Mouse (Mus musculus): ENCODE results near the gene Dtx3l.

DNA sequence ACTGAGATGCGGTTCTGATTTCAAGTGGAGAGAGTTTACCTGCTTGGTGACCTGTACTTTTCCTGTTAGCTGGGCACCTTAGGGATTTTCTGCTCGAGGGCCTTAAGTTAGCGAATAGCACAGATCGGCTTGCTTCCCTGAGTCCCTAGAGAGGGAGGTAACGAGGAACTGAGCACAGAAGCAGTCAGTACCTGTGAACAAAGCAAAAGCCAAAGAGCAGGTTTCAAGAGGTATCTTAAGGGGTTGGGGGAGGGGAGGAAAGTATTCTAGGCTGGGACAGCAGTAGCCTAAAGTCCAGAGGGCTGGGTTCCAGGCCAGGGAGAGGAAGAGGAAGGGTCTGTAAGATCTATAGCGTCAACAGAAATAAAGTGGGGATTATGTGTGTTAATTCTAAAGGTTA, 310 bp upstream of the Dtx3l start:
- no peak for TF ChIP-seq CTCF (IDR thresholded peaks at IDR 0.05; ENCODE audit: extremely low read depth, insufficient read depth, low read length)
- TF ChIP-seq POLR2A (IDR thresholded peaks at IDR 0.05; ENCODE audit: extremely low read depth, insufficient read depth, low read length) = no peak

All from cortical plate, adult 2 months (tissue).